12 mouse cellular contexts compared by ENCODE assay signal in genomic region chr14:27808523-27809114, GRCm38 (mm10).
DNase-seq lines count a peak whose midpoint lies in the region; ATAC-seq and TF ChIP-seq lines count a peak whose summit lies in the region.
"Had no signal": no experiment of that assay in that cellular context is flagged by ENCODE, and none has a peak within 500 bp of the region (broad histone marks: within the 10 kb centered on the region; RNA-seq: fewer than 3 reads in every experiment).

No protein-coding gene starts in this region.

- no peaks in the 10 kb centered on the region; the same call in 1 of the 2 replicates for H3K9me3 ChIP-seq in limb, embryonic 11.5 days (ENCODE audit: control insufficient read depth, low read length)
- H3K9me3 ChIP-seq in limb, embryonic 10.5 days (replicated peaks): no peaks in the 10 kb centered on the region
- no peaks in the 10 kb centered on the region for H3K9me3 ChIP-seq in limb, embryonic 14.5 days (ENCODE audit: control insufficient read depth, low read length)
- no peaks in the 10 kb centered on the region for H3K9me3 ChIP-seq in midbrain, embryonic 15.5 days

- intact Hi-C loops in gastrocnemius, adult 2 months (cut with DNase I): loop anchor here (2.0 to 5.0 kb wide), 4 partner anchors 698 to 1634 kb away; no protein-coding TSS in a partner anchor
- intact Hi-C loops in gastrocnemius, postnatal 36 days (cut with DNase I): loop anchor here (2.0 to 10.0 kb wide), 3 partner anchors 698 to 1636 kb away; no protein-coding TSS in a partner anchor

- ATAC-seq in limb, embryonic 11.5 days (ENCODE audit: insufficient number of reproducible peaks, low FRiP score, low TSS enrichment, low read depth): no peak
- no peak for ATAC-seq in limb, embryonic 14.5 days (ENCODE audit: low FRiP score, low read depth)
- no peak for ATAC-seq in midbrain, embryonic 15.5 days (replicated peaks)

- WGBS in limb, embryonic 11.5 days: 28% methylated on average over 10 of the region's 10 CpGs
- 48% methylated on average over 10 of the region's 10 CpGs for WGBS in limb, embryonic 10.5 days
- WGBS in limb, embryonic 14.5 days: 14% methylated on average over 10 of the region's 10 CpGs
- 66% methylated on average over 10 of the region's 10 CpGs for WGBS in midbrain, embryonic 15.5 days

- no peak overlapping the region for H3K27ac ChIP-seq in gastrocnemius, adult 2 months
- no peak overlapping the region for H3K27ac ChIP-seq in limb, embryonic 11.5 days (replicated peaks; ENCODE audit: low read depth, low read length)
- H3K27ac ChIP-seq in limb, embryonic 10.5 days: no peak overlapping the region
- peak overlapping the region; percentile 27; the same call in 1 of the 2 replicates for H3K27ac ChIP-seq in limb, embryonic 14.5 days (replicated peaks; ENCODE audit: low read depth, low read length)
- no peak overlapping the region for H3K27ac ChIP-seq in midbrain, embryonic 15.5 days
- H3K27ac ChIP-seq: left cerebral cortex, adult 2 months; liver, embryonic 14.5 days; macrophage had no signal

- no peak overlapping the region for H3K9ac ChIP-seq in limb, embryonic 11.5 days (ENCODE audit: low read length)
- no peak overlapping the region for H3K9ac ChIP-seq in limb, embryonic 14.5 days (ENCODE audit: low read depth, low read length, severe bottlenecking)
- no peak overlapping the region for H3K9ac ChIP-seq in midbrain, embryonic 15.5 days
- H3K9ac ChIP-seq: liver, embryonic 14.5 days had no signal

- H3K27me3 ChIP-seq in limb, embryonic 11.5 days (ENCODE audit: control insufficient read depth, insufficient read depth, low read length): no peaks in the 10 kb centered on the region
- H3K27me3 ChIP-seq in limb, embryonic 10.5 days (ENCODE audit: low read depth, poor library complexity, severe bottlenecking): no peaks in the 10 kb centered on the region
- no peaks in the 10 kb centered on the region for H3K27me3 ChIP-seq in limb, embryonic 14.5 days (ENCODE audit: control insufficient read depth, insufficient read depth, low read length)
- H3K27me3 ChIP-seq in midbrain, embryonic 15.5 days (replicated peaks): no peaks in the 10 kb centered on the region

- H3K36me3 ChIP-seq in limb, embryonic 11.5 days (ENCODE audit: control insufficient read depth, insufficient read depth, low read length): no peaks in the 10 kb centered on the region
- no peaks in the 10 kb centered on the region for H3K36me3 ChIP-seq in limb, embryonic 10.5 days
- H3K36me3 ChIP-seq in limb, embryonic 14.5 days (ENCODE audit: control insufficient read depth, insufficient read depth, low read length): no peaks in the 10 kb centered on the region
- no peaks in the 10 kb centered on the region for H3K36me3 ChIP-seq in midbrain, embryonic 15.5 days (replicated peaks)

- TF ChIP-seq POLR2A in limb, embryonic 14.5 days (IDR thresholded peaks at IDR 0.05; ENCODE audit: borderline replicate concordance, extremely low read depth, insufficient read depth, insufficient read length): no peak

- H3K4me2 ChIP-seq in limb, embryonic 11.5 days (ENCODE audit: low read depth, severe bottlenecking): no peak overlapping the region
- peak overlapping the region; percentile 28; the same call in 1 of the 2 replicates for H3K4me2 ChIP-seq in limb, embryonic 14.5 days (replicated peaks; ENCODE audit: low read depth, low read length, severe bottlenecking)
- no peak overlapping the region for H3K4me2 ChIP-seq in midbrain, embryonic 15.5 days

- peak overlapping the region; percentile 31; the same call in 1 of the 2 replicates for H3K4me3 ChIP-seq in gastrocnemius, adult 2 months
- no peak overlapping the region for H3K4me3 ChIP-seq in limb, embryonic 11.5 days (ENCODE audit: low read depth, low read length)
- no peak overlapping the region for H3K4me3 ChIP-seq in limb, embryonic 10.5 days
- H3K4me3 ChIP-seq in limb, embryonic 14.5 days (replicated peaks; ENCODE audit: low read length): 0 out of 2 replicates have a peak overlapping the region, but pooled peaks have one; percentile 5
- no peak overlapping the region for H3K4me3 ChIP-seq in midbrain, embryonic 15.5 days
- H3K4me3 ChIP-seq: left cerebral cortex, adult 2 months had no signal

- no peak for DNase-seq in gastrocnemius, adult 2 months
- no peak for DNase-seq in gastrocnemius, postnatal 36 days
- peak; percentile 30 for DNase-seq in limb, embryonic 11.5 days (ENCODE audit: low spot score)
- no peak for DNase-seq in limb, embryonic 10.5 days (ENCODE audit: low spot score)
- peak; percentile 17 for DNase-seq in ZHBTc4 (ENCODE audit: low read depth, low spot score)
- DNase-seq in limb, embryonic 14.5 days (ENCODE audit: low spot score): peak; percentile 57
- no peak for DNase-seq in left cerebral cortex, adult 18-20 months (ENCODE audit: low spot score in 2 of 2)
- DNase-seq: gastrocnemius, postnatal 25 days had no signal

- H3K4me1 ChIP-seq in limb, embryonic 11.5 days (ENCODE audit: control insufficient read depth, insufficient read depth, low read length): no peaks in the 10 kb centered on the region
- peaks cover 23% of the 10 kb centered on the region for H3K4me1 ChIP-seq in limb, embryonic 10.5 days
- peaks cover 14% of the 10 kb centered on the region for H3K4me1 ChIP-seq in limb, embryonic 14.5 days (ENCODE audit: control insufficient read depth, insufficient read depth, low read length)
- H3K4me1 ChIP-seq in midbrain, embryonic 15.5 days: peaks cover 17% of the 10 kb centered on the region

- no peak for TF ChIP-seq CTCF in gastrocnemius, adult 2 months (IDR thresholded peaks at IDR 0.05)

Comparison
In these comparisons a context has a peak if more than half of its experiments do, and no peak if none do; other contexts are left out.
1. DNase-seq: peak in limb, embryonic 11.5 days (single experiment), ZHBTc4 (single experiment) and limb, embryonic 14.5 days (single experiment); none in gastrocnemius, adult 2 months (single experiment), gastrocnemius, postnatal 36 days (0 of 2), limb, embryonic 10.5 days (single experiment) and left cerebral cortex, adult 18-20 months (0 of 2).
2. H3K4me3 ChIP-seq: peak in gastrocnemius, adult 2 months (single experiment) and limb, embryonic 14.5 days (single experiment); none in limb, embryonic 11.5 days (single experiment), limb, embryonic 10.5 days (single experiment) and midbrain, embryonic 15.5 days (single experiment).